Mouse (Mus musculus): ENCODE measurements around the gene Nkx2-3. TPM values are rescaled to one million over a fixed set of nuclear protein-coding genes. Genes with fewer than 3 reads are reported as not detected.

Gene Nkx2-3
- polyA plus RNA-seq, 1 experiment from 2014 or later: 2.4 TPM

- no peak for DNase-seq (ENCODE audit: low spot score)
- WGBS: 4% methylated on average over 12 of the region's 12 CpGs
- H3K9me3 ChIP-seq (ENCODE audit: control insufficient read depth, low read length): no peaks in the 10 kb centered on the region
Observed at GRCm38 (mm10) chr19:43601996-43602590, 10.0 kb upstream of the Nkx2-3 start.

GRCm38 (mm10) chr19:43603521-43603920 is 8.6 kb upstream of the Nkx2-3 start:
- Histone ChIP-seq H3K4me1 (ENCODE audit: control insufficient read depth, insufficient read depth, low read length) (no peaks in the 10 kb centered on the region), H3K9me3 (ENCODE audit: control insufficient read depth, low read length) (no peaks in the 10 kb centered on the region), H3K4me2 (ENCODE audit: low read depth, low read length) (no peak overlapping the region), H3K27ac (replicated peaks; ENCODE audit: low read depth, low read length) (no peak overlapping the region), H3K27me3 (replicated peaks; ENCODE audit: control insufficient read depth, insufficient read depth, low read length) (peaks cover 90% of the 10 kb centered on the region), H3K36me3 (ENCODE audit: control insufficient read depth, insufficient read depth, low read length) (no peaks in the 10 kb centered on the region), H3K9ac (ENCODE audit: low read depth, low read length) (no peak overlapping the region), H3K4me3 (ENCODE audit: low read depth, low read length) (no peak overlapping the region)
- DNase-seq (ENCODE audit: low spot score) (no peak), ATAC-seq (ENCODE audit: low read depth) (no peak)
- WGBS: 4% methylated on average over 5 of the region's 5 CpGs

More at GRCm38 (mm10) chr19:43601996-43602590, 10.0 kb upstream of the Nkx2-3 start:
- H3K36me3 ChIP-seq (ENCODE audit: control insufficient read depth, insufficient read depth, low read length): no peaks in the 10 kb centered on the region
- no peak overlapping the region for H3K9ac ChIP-seq (ENCODE audit: low read depth, low read length)
- H3K4me1 ChIP-seq (ENCODE audit: control insufficient read depth, insufficient read depth, low read length): no peaks in the 10 kb centered on the region
- peaks cover 100% of the 10 kb centered on the region for H3K27me3 ChIP-seq (replicated peaks; ENCODE audit: control insufficient read depth, insufficient read depth, low read length)
- ATAC-seq (ENCODE audit: low read depth): no peak
- H3K27ac ChIP-seq (replicated peaks; ENCODE audit: low read depth, low read length): no peak overlapping the region
- H3K4me2 ChIP-seq (ENCODE audit: low read depth, low read length): no peak overlapping the region
- no peak overlapping the region for H3K4me3 ChIP-seq (ENCODE audit: low read depth, low read length)

- H3K27me3 ChIP-seq (replicated peaks; ENCODE audit: control insufficient read depth, insufficient read depth, low read length): peaks cover 88% of the 10 kb centered on the region
- H3K9me3 ChIP-seq (ENCODE audit: control insufficient read depth, low read length): no peaks in the 10 kb centered on the region
- H3K4me1 ChIP-seq (ENCODE audit: control insufficient read depth, insufficient read depth, low read length): no peaks in the 10 kb centered on the region
- WGBS: 13% methylated on average over 7 of the region's 7 CpGs
- H3K9ac ChIP-seq (ENCODE audit: low read depth, low read length): no peak overlapping the region
- no peak overlapping the region for H3K4me3 ChIP-seq (ENCODE audit: low read depth, low read length)
- H3K36me3 ChIP-seq (ENCODE audit: control insufficient read depth, insufficient read depth, low read length): no peaks in the 10 kb centered on the region
- no peak overlapping the region for H3K27ac ChIP-seq (replicated peaks; ENCODE audit: low read depth, low read length)
- H3K4me2 ChIP-seq (ENCODE audit: low read depth, low read length): no peak overlapping the region
- ATAC-seq (ENCODE audit: low read depth) (no peak), DNase-seq (ENCODE audit: low spot score) (no peak)
Observed at GRCm38 (mm10) chr19:43604492-43605120, 7.5 kb upstream of the Nkx2-3 start.

- Histone ChIP-seq H3K9me3 (ENCODE audit: control insufficient read depth, low read length) (no peaks in the 10 kb centered on the region), H3K27me3 (replicated peaks; ENCODE audit: control insufficient read depth, insufficient read depth, low read length) (peaks cover 88% of the 10 kb centered on the region), H3K4me3 (ENCODE audit: low read depth, low read length) (no peak overlapping the region), H3K27ac (replicated peaks; ENCODE audit: low read depth, low read length) (no peak overlapping the region), H3K4me1 (ENCODE audit: control insufficient read depth, insufficient read depth, low read length) (no peaks in the 10 kb centered on the region), H3K36me3 (ENCODE audit: control insufficient read depth, insufficient read depth, low read length) (no peaks in the 10 kb centered on the region), H3K4me2 (ENCODE audit: low read depth, low read length) (no peak overlapping the region), H3K9ac (ENCODE audit: low read depth, low read length) (no peak overlapping the region)
- DNase-seq (ENCODE audit: low spot score): no peak
- ATAC-seq (ENCODE audit: low read depth): no peak
- WGBS: 3% methylated on average over 17 of the region's 17 CpGs
Observed at GRCm38 (mm10) chr19:43605666-43606551, 6.2 kb upstream of the Nkx2-3 start.

GRCm38 (mm10) chr19:43606552-43607530 is 5.3 kb upstream of the Nkx2-3 start:
- DNase-seq (ENCODE audit: low spot score) (no peak), ATAC-seq (ENCODE audit: low read depth) (no peak)
- no peak overlapping the region for H3K9ac ChIP-seq (ENCODE audit: low read depth, low read length)
- under 1% methylated on average over 40 of the region's 40 CpGs for WGBS
- H3K4me3 ChIP-seq (ENCODE audit: low read depth, low read length): no peak overlapping the region
- no peak overlapping the region for H3K4me2 ChIP-seq (ENCODE audit: low read depth, low read length)
- no peaks in the 10 kb centered on the region for H3K36me3 ChIP-seq (ENCODE audit: control insufficient read depth, insufficient read depth, low read length)
- peaks cover 88% of the 10 kb centered on the region for H3K27me3 ChIP-seq (replicated peaks; ENCODE audit: control insufficient read depth, insufficient read depth, low read length)
- H3K4me1 ChIP-seq (ENCODE audit: control insufficient read depth, insufficient read depth, low read length): no peaks in the 10 kb centered on the region
- H3K9me3 ChIP-seq (ENCODE audit: control insufficient read depth, low read length): no peaks in the 10 kb centered on the region
- H3K27ac ChIP-seq (replicated peaks; ENCODE audit: low read depth, low read length): no peak overlapping the region

- DNase-seq (ENCODE audit: low spot score): no peak
- 2% methylated on average over 11 of the region's 11 CpGs for WGBS
- Histone ChIP-seq H3K36me3 (ENCODE audit: control insufficient read depth, insufficient read depth, low read length) (no peaks in the 10 kb centered on the region), H3K4me3 (ENCODE audit: low read depth, low read length) (no peak overlapping the region), H3K27ac (replicated peaks; ENCODE audit: low read depth, low read length) (no peak overlapping the region), H3K4me2 (ENCODE audit: low read depth, low read length) (no peak overlapping the region), H3K4me1 (ENCODE audit: control insufficient read depth, insufficient read depth, low read length) (no peaks in the 10 kb centered on the region), H3K9ac (ENCODE audit: low read depth, low read length) (no peak overlapping the region), H3K9me3 (ENCODE audit: control insufficient read depth, low read length) (no peaks in the 10 kb centered on the region), H3K27me3 (replicated peaks; ENCODE audit: control insufficient read depth, insufficient read depth, low read length) (peaks cover 88% of the 10 kb centered on the region)
- no peak for ATAC-seq (ENCODE audit: low read depth)
Observed at GRCm38 (mm10) chr19:43607842-43608680, 4.1 kb upstream of the Nkx2-3 start.

- H3K27me3 ChIP-seq (replicated peaks; ENCODE audit: control insufficient read depth, insufficient read depth, low read length): peaks cover 88% of the 10 kb centered on the region
- no peak for ATAC-seq (ENCODE audit: low read depth)
- no peak for DNase-seq (ENCODE audit: low spot score)
- H3K4me3 ChIP-seq (ENCODE audit: low read depth, low read length): no peak overlapping the region
- H3K9ac ChIP-seq (ENCODE audit: low read depth, low read length): no peak overlapping the region
- H3K9me3 ChIP-seq (ENCODE audit: control insufficient read depth, low read length): no peaks in the 10 kb centered on the region
- H3K36me3 ChIP-seq (ENCODE audit: control insufficient read depth, insufficient read depth, low read length): no peaks in the 10 kb centered on the region
- no peaks in the 10 kb centered on the region for H3K4me1 ChIP-seq (ENCODE audit: control insufficient read depth, insufficient read depth, low read length)
- 8% methylated on average over 8 of the region's 8 CpGs for WGBS
- no peak overlapping the region for H3K27ac ChIP-seq (replicated peaks; ENCODE audit: low read depth, low read length)
- no peak overlapping the region for H3K4me2 ChIP-seq (ENCODE audit: low read depth, low read length)
Observed at GRCm38 (mm10) chr19:43608711-43609457, 3.2 kb upstream of the Nkx2-3 start.

Measured in embryonic facial prominence, embryonic 14.5 days (tissue).